Mouse (Mus musculus) megakaryocyte, embryonic 14.5 days (primary cell): Measurements from ENCODE around the gene Zfp607a.
"Not testable (repeated sequence)": the region's sequence is repeated elsewhere in the genome, so short reads cannot be mapped to it uniquely, and the experiment has no call there.

Experiments used
- FLI1 ChIP-seq: IDR thresholded peaks from 2 replicates; pipeline ENCODE4 v1.6.1; 2012; ENCODE audit warnings: low read length, inconsistent platforms, mixed read lengths
- GATA1 ChIP-seq: IDR thresholded peaks from 3 replicates; pipeline ENCODE4 v1.6.1; 2012; ENCODE audit warnings: mixed read lengths, low read length, inconsistent platforms, borderline replicate concordance

DNA sequence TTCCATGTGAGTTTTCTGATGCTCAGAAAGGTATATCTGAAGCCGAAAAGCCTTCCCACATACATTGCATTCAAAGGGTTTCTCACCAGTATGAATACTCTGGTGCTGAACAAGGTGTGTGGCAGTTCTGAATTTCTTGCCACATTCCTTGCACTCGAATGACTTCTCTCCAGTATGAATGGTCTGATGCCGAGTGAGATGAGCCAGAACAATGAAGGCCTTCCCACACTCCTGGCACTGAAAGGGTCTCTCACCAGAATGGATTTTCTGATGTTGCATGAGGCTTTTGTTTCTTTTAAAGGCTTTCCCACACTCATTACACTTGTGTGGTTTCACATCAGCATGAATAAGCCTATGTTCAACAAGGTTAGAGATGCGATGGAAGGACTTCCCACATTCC lies 53.6 kb downstream of the Zfp607a start:
- TF ChIP-seq GATA1, FLI1: not testable (repeated sequence)
